Mouse (Mus musculus) heart, postnatal 0 days (tissue): Measurements from ENCODE around the gene Golt1b. TPM values are rescaled to one million over a fixed set of nuclear protein-coding genes. Genes with fewer than 3 reads are reported as not detected.

Source experiments
- ATAC-seq: fragments of 200-750 bp; cut with Nextera tagmentation; 2 replicates; pipeline ENCODE4 v1.8.0; 2017; ENCODE audit warnings: low read depth, moderate number of reproducible peaks, moderate library complexity; ENCODE audit not compliant: insufficient read depth
- DNase-seq: peaks from one replicate; pipeline ENCODE4 v3.0.0-alpha.2; 2016; ENCODE audit warnings: low spot score
- H3K27ac ChIP-seq: fragments of 300-500 bp; sonication (generic); 2 replicates; pipeline ENCODE4 v1.5.1; 2014; ENCODE audit warnings: low read depth, mild to moderate bottlenecking
- H3K27me3 ChIP-seq: fragments of 300-500 bp; sonication (generic); 2 replicates; pipeline ENCODE4 v1.6.1; 2014; ENCODE audit warnings: low read length, mixed read lengths; ENCODE audit not compliant: control insufficient read depth, insufficient read depth
- H3K36me3 ChIP-seq: fragments of 300-500 bp; sonication (generic); replicated peaks from 2 replicates; pipeline ENCODE4 v1.6.1; 2014; ENCODE audit warnings: low read length, mixed read lengths; ENCODE audit not compliant: control insufficient read depth, insufficient read depth
- H3K4me1 ChIP-seq: fragments of 300-500 bp; sonication (generic); 2 replicates; pipeline ENCODE4 v1.6.1; 2014; ENCODE audit warnings: antibody characterized with exemption; ENCODE audit not compliant: control insufficient read depth, insufficient read depth
- H3K4me2 ChIP-seq: fragments of 300-500 bp; sonication (generic); 2 replicates; pipeline ENCODE4 v1.6.1; 2014; ENCODE audit warnings: low read depth, mild to moderate bottlenecking, low read length, moderate library complexity
- H3K4me3 ChIP-seq: fragments of 300-500 bp; sonication (generic); 2 replicates; pipeline ENCODE4 v1.5.1; 2014; ENCODE audit warnings: low read depth, low read length
- H3K9ac ChIP-seq: fragments of 300-500 bp; sonication (generic); replicated peaks from 2 replicates; pipeline ENCODE4 v1.6.1; 2014; ENCODE audit warnings: low read depth, low read length, mixed read lengths
- H3K9me3 ChIP-seq: fragments of 300-500 bp; sonication (generic); replicated peaks from 2 replicates; pipeline ENCODE4 v1.6.1; 2016; ENCODE audit warnings: low read length; ENCODE audit not compliant: control insufficient read depth
- CTCF ChIP-seq: IDR thresholded peaks from 2 replicates; pipeline ENCODE4 v1.5.1; 2016; ENCODE audit warnings: antibody characterized with exemption, control low read depth, low read depth
- EP300 ChIP-seq: IDR thresholded peaks from 2 replicates; pipeline ENCODE4 v1.6.1; 2016; ENCODE audit warnings: antibody characterized with exemption, low read depth
- WGBS: fragments of 180-500 bp; shearing (Covaris S2); extraction: QIAGEN DNeasy Blood & Tissue Kit; methylation state at CpG from one replicate; pipeline ENCODE4 v1.1.7; 2014; 5-methylcytosine and 5-hydroxymethylcytosine counted together
- polyA plus RNA-seq: library from polyadenylated mRNA; unstranded; fragments of >200 nt; fragmentation: Nextera tagmentation; extraction: Ambion mirVana; gene quantifications from 2 replicates; pipeline ENCODE4 v1.2.1, GENCODE M21; 2015
- total RNA-seq: library from RNA; depleted of rRNA; stranded (reverse); fragments of >200 nt; gene quantifications from 2 replicates; pipeline ENCODE4 v1.2.3, GENCODE M21; 2014; ENCODE audit warnings: low replicate concordance; rRNA removed

Gene Golt1b
- total RNA-seq (23.2 and 30.8 TPM in 2 replicates), polyA plus RNA-seq (37.9 and 39.4 TPM in 2 replicates)

DNA sequence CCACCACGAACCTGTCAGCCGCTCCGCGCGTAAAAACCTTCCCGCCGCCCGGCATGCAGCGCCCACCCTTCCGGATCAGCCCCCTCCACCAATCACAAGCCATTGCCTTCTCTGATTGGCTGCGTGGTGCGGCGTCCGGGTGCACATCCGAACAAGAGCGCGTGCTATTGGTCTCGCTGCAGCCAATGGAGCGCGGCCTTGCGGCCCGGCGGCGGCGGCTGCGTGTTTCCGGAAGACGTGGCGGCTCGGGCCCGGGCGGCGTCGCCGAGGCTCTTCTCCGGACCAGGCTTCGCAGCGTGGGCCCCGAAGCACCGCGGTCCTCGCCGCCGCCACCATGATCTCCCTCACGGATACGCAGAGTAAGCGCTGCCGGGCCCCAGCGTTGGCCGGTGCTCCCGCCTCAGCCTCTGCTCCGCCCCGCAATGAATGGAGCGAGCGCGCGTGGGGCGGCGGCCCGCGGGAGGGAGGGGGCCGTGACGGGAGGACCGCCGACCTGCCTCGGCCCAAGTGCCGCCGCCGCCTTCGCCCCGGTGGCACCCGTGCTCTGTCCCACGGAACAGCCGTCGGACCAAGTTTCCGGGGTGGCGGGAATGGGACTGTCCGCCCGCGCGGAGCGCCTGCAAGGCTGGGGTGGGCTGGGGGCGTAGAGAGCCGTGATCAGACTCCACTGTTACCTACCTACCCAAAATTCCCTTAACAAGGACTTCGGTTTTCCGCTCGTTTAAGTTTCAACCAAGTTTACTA is at the start of gene Golt1b, which contains the start of gene Recql:
Gene Golt1b, plus strand, starts transcription at position 211 of the 744 bp plus-strand sequence.
Gene Recql, minus strand, starts transcription at position 77 of the 744 bp plus-strand sequence.
- DNase-seq (peak; percentile 95), ATAC-seq (peak; percentile 100)
- no peaks in the 10 kb centered on the region for H3K36me3 ChIP-seq
- whole genome bisulfite sequencing, result under 1% methylated on average over 81 of the region's 87 CpGs
- no peaks in the 10 kb centered on the region for H3K9me3 ChIP-seq
- peaks cover 5% of the 10 kb centered on the region; the same call in 1 of the 2 replicates for H3K4me1 ChIP-seq
- peak within 1 kb of the TSS; percentile 99 for H3K4me3 ChIP-seq
- TF ChIP-seq EP300, result peak; percentile 79; the same call in 1 of the 2 replicates
- no peak for TF ChIP-seq CTCF
- H3K27me3 ChIP-seq, result no peaks in the 10 kb centered on the region
- peak within 1 kb of the TSS; percentile 74 for H3K27ac ChIP-seq
- peak within 1 kb of the TSS; percentile 95 for H3K9ac ChIP-seq
- H3K4me2 ChIP-seq, result peak within 1 kb of the TSS; percentile 99

DNA sequence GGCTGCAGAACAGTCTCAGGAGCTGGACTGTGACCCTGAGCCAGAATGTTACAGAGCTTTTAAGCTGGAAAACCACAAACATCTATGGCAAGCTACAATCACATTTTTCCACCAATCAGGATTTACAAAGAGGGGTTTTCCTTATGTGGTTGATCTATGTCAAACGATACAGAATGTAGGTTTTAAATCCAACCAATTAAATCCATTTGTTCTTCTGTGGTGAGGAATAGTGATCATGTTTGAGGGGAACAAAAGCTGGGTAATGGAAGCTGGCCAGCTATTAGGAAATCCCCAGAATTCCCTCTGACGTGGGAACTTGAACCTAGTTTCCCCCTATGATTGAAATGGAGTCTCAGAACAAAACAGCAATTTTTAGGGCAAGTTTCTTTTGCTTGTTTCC is 48.1 kb upstream of the Golt1b start:
- DNase-seq (no peak), ATAC-seq (no peak)
- no peak overlapping the region for H3K27ac ChIP-seq
- H3K4me1 ChIP-seq, result no peaks in the 10 kb centered on the region
- no peak overlapping the region for H3K9ac ChIP-seq
- no peak overlapping the region for H3K4me2 ChIP-seq
- H3K36me3 ChIP-seq, result no peaks in the 10 kb centered on the region
- no peaks in the 10 kb centered on the region for H3K27me3 ChIP-seq
- TF ChIP-seq CTCF (no peak), EP300 (no peak)
- WGBS, result 51% methylated on average over 2 of the region's 2 CpGs
- H3K9me3 ChIP-seq, result no peaks in the 10 kb centered on the region
- H3K4me3 ChIP-seq, result no peak overlapping the region

DNA sequence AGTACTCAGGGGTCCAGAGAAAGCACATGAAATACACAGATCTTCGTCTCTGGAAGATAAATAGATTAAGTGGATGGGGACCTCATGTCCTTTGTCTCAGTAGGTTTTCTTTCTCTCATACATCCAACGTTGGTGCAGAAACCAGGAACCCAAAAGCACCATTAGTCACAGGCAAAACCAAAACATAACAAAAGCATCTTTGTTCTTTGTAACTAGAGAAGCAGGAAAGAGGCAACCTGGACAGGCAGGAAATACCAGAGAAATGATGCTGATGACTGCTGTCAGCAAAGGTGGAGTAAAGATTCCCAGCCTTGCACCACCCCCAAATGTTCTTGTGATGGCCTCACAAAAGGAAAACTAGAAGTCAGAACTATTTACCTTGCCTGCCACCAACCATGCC is 47.4 kb upstream of the Golt1b start:
- H3K4me3 ChIP-seq, result no peak overlapping the region
- no peak overlapping the region for H3K4me2 ChIP-seq
- DNase-seq (no peak), ATAC-seq (no peak)
- H3K27me3 ChIP-seq, result no peaks in the 10 kb centered on the region
- TF ChIP-seq EP300 (no peak), CTCF (no peak)
- H3K9ac ChIP-seq, result no peak overlapping the region
- WGBS, result 25% methylated on average over 2 of the region's 2 CpGs
- H3K9me3 ChIP-seq, result no peaks in the 10 kb centered on the region
- H3K4me1 ChIP-seq, result no peaks in the 10 kb centered on the region
- no peak overlapping the region for H3K27ac ChIP-seq
- H3K36me3 ChIP-seq, result no peaks in the 10 kb centered on the region

DNA sequence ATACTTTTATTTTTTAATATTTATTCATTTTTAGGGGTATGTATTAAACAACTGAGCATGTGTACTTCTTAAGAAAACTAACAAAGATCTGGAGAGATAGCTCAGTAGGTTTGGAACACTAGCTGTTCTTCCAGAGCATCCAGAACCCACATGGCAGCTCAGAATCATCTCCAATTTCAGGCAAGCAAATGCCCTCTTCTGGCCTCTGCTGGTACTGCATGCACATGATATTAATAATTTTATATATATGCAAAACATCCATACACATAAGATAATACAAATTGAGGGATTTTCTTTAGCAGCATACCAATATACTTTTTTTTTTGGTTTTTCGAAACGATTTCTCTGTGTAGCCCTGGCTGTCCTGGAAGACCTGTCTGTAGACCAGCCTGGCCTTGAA is 43.5 kb upstream of the Golt1b start:
- H3K36me3 ChIP-seq, result peaks cover 2% of the 10 kb centered on the region
- no peak overlapping the region for H3K9ac ChIP-seq
- TF ChIP-seq CTCF (peak; percentile 66), EP300 (no peak)
- H3K27me3 ChIP-seq, result no peaks in the 10 kb centered on the region
- H3K4me2 ChIP-seq, result no peak overlapping the region
- no peak overlapping the region for H3K4me3 ChIP-seq
- WGBS, result 32% methylated on average over 2 of the region's 2 CpGs
- H3K4me1 ChIP-seq, result no peaks in the 10 kb centered on the region
- no peak overlapping the region for H3K27ac ChIP-seq
- ATAC-seq (no peak), DNase-seq (peak; percentile 24)
- H3K9me3 ChIP-seq, result no peaks in the 10 kb centered on the region

DNA sequence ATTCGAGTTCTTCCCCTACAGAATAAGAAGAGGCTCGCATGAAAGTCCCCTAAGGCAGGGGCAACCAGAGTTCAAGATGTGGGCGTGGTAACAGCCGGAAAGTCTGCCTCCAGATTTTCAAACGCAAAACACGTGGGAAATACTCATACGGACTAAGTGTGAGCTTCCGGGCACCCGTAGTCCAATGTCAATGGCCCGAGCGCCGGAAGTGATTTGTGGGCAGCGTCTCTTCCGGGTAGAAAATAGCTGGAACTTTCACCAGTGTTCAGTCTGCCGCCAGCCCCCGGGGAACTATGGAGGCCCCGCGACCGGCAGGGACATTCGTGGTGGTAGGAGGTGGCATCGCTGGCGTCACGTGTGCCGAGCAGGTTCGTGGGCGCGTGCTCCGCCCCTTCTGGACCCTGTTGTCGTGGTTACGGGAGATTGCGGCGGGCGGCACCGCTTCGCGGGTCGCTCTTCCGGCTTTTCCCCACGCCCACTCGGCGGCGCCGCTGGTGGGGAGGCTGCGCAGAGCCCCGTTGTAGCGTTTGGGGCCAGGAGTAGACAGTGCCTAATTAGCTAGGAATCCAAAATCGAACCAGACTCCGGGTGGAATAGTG is 41.5 kb upstream of the Golt1b start, which contains the start of gene Pyroxd1:
Gene Pyroxd1, plus strand, starts transcription at position 215 of the 599 bp plus-strand sequence.
- Histone ChIP-seq H3K27me3 (no peaks in the 10 kb centered on the region), H3K36me3 (peaks cover 19% of the 10 kb centered on the region), H3K4me1 (no peaks in the 10 kb centered on the region), H3K4me3 (peak within 1 kb of the TSS; percentile 68), H3K4me2 (peak within 1 kb of the TSS; percentile 70), H3K9ac (peak within 1 kb of the TSS; percentile 42), H3K27ac (peak within 1 kb of the TSS; percentile 48), H3K9me3 (no peaks in the 10 kb centered on the region)
- under 1% methylated on average over 48 of the region's 48 CpGs for WGBS
- ATAC-seq, result peak; percentile 92
- TF ChIP-seq EP300 (no peak), CTCF (no peak)
- peak; percentile 92 for DNase-seq
